Comparison of ENCODE assay signal across 22 mouse cellular contexts in the genomic region with DNA sequence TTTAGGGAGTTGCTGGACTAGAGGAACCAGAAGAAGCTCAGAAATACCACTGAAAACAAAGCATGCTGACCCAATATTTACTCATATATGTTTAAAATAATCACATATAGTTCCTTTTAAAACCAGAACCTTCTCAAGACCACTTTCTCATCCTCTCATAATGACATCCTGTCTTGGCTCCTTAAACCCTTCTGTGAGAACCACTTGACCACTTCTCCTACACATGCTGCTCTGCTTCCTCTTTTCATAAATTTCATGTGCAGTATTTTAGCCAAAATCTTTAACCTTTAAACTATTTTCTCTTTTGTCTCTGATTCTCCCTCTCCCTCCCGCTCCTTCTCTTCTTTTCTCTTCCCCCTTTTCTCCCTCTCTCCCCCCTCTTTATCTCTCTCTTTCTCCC.
DNase-seq lines count a peak whose midpoint lies in the region; ATAC-seq and TF ChIP-seq lines count a peak whose summit lies in the region.
"Had no signal": no experiment of that assay in that cellular context is flagged by ENCODE, and none has a peak within 500 bp of the region (broad histone marks: within the 10 kb centered on the region; RNA-seq: fewer than 3 reads in every experiment).

No protein-coding gene starts in this region.

- peaks cover 0 to 6% of the 10 kb centered on the region in 2 experiments; a peak in 1 of 4 replicates for H3K4me1 ChIP-seq in CH12.LX (ENCODE audit: control insufficient read depth in 1 of 2, insufficient read depth in 2 of 2)
- no peaks in the 10 kb centered on the region for H3K4me1 ChIP-seq in kidney, embryonic 14.5 days (ENCODE audit: control insufficient read depth, insufficient read depth, low read length)

- peak; percentile 8 for DNase-seq in CH12.LX (ENCODE audit: extremely low read depth)
- no peak for DNase-seq in cerebellum, adult 9-11 months
- no peak for DNase-seq in cerebellum, postnatal 14 days
- no peak for DNase-seq in cerebellum, adult 11 months
- DNase-seq: adrenal gland, adult 2 months; adrenal gland, adult 8-10 months; adrenal gland, postnatal 10 days; adrenal gland, postnatal 14 days; adrenal gland, postnatal 25 days; adrenal gland, postnatal 36 days; B cell, adult 2 months; cerebellum, adult 11-12 months; cerebellum, adult 18-20 months; cerebellum, adult 2 months had no signal

- dilution Hi-C loops in CH12.LX (cut with MboI; ENCODE audit: extremely low pct_ligation_motif_present, extremely low pct_unique_long_range_greater_than_20kb, low sequenced_read_pairs): no loop called here

- no peaks in the 10 kb centered on the region for H3K36me3 ChIP-seq in CH12.LX (replicated peaks in 1 of 2; ENCODE audit: control insufficient read depth in 1 of 2, insufficient read depth in 1 of 2, low read length in 1 of 2)
- no peaks in the 10 kb centered on the region for H3K36me3 ChIP-seq in kidney, embryonic 14.5 days (ENCODE audit: control insufficient read depth, insufficient read depth, low read length)
- H3K36me3 ChIP-seq: G1E had no signal

- no peak for TF ChIP-seq RAD21 in CH12.LX (IDR thresholded peaks at IDR 0.05; ENCODE audit: low read depth, low read length)

- ATAC-seq in common myeloid progenitor, adult 5-6 weeks (replicated peaks; ENCODE audit: low read depth, poor library complexity, severe bottlenecking): peak; percentile 89
- ATAC-seq in hematopoietic stem cell, adult 5-6 weeks (replicated peaks in 1 of 2; ENCODE audit: insufficient read depth in 1 of 2, low FRiP score in 2 of 2, low TSS enrichment in 1 of 2, low read depth in 1 of 2, poor library complexity in 2 of 2, severe bottlenecking in 2 of 2): peak; percentile 72 to 85; a peak in 3 of 4 replicates
- ATAC-seq in megakaryocyte progenitor cell, adult 5-6 weeks (replicated peaks; ENCODE audit: poor library complexity): peak; percentile 66
- ATAC-seq in kidney, embryonic 14.5 days (ENCODE audit: low FRiP score, low TSS enrichment): no peak
- ATAC-seq: activated CD4-positive, CD25-positive, alpha-beta regulatory T cell, adult 4 months; CD4-positive, CD25-positive, alpha-beta regulatory T cell, adult 4 months; Patski had no signal

- TF ChIP-seq CTCF in CH12.LX (conservative IDR thresholded peaks at IDR 0.05 in 1 of 2, IDR thresholded peaks at IDR 0.05 in 1 of 2; ENCODE audit: low read depth in 2 of 2, low read length in 2 of 2): no peak

- no peak for TF ChIP-seq EP300 in CH12.LX (IDR thresholded peaks at IDR 0.05; ENCODE audit: low read length)

- no peaks in the 10 kb centered on the region for H3K79me2 ChIP-seq in CH12.LX (replicated peaks; ENCODE audit: control insufficient read depth, extremely low read depth, insufficient read depth, poor library complexity, severe bottlenecking)

- H3K4me2 ChIP-seq in CH12.LX (ENCODE audit: insufficient read depth, low read depth, poor library complexity, severe bottlenecking): no peak overlapping the region
- H3K4me2 ChIP-seq in kidney, embryonic 14.5 days (replicated peaks; ENCODE audit: low read depth, low read length): no peak overlapping the region

- H3K27me3 ChIP-seq in CH12.LX (replicated peaks): no peaks in the 10 kb centered on the region
- H3K27me3 ChIP-seq in kidney, embryonic 14.5 days (ENCODE audit: control insufficient read depth, insufficient read depth, low read length): no peaks in the 10 kb centered on the region

- no peak overlapping the region for H3K9ac ChIP-seq in CH12.LX (ENCODE audit: insufficient read depth, low read depth)
- H3K9ac ChIP-seq in kidney, embryonic 14.5 days (ENCODE audit: low read depth, low read length): no peak overlapping the region

- H3K9me3 ChIP-seq in CH12.LX (replicated peaks; ENCODE audit: low read length): no peaks in the 10 kb centered on the region
- H3K9me3 ChIP-seq in kidney, embryonic 14.5 days (ENCODE audit: control insufficient read depth, low read length): no peaks in the 10 kb centered on the region
- H3K9me3 ChIP-seq: G1E had no signal

- 91% methylated on average over 1 of the region's 1 CpGs for WGBS in kidney, embryonic 14.5 days

- H3K27ac ChIP-seq in CH12.LX (ENCODE audit: insufficient read depth, low read depth): no peak overlapping the region
- no peak overlapping the region for H3K27ac ChIP-seq in kidney, embryonic 14.5 days (ENCODE audit: low read depth, low read length)

- H3K4me3 ChIP-seq in CH12.LX (replicated peaks in 1 of 3; ENCODE audit: low read depth in 2 of 3, low read length in 2 of 3, poor library complexity in 1 of 3): no peak overlapping the region
- H3K4me3 ChIP-seq in kidney, embryonic 14.5 days (ENCODE audit: low read length): no peak overlapping the region

- in situ Hi-C loops in CH12.LX (cut with MboI; ENCODE audit: low pct_ligation_motif_present, low pct_unique_long_range_greater_than_20kb, low sequenced_read_pairs): no loop called here

- no peak for TF ChIP-seq POLR2A in CH12.LX (IDR thresholded peaks at IDR 0.05; ENCODE audit: low read depth, low read length)

TF ChIP-seq in CH12.LX, 34 proteins besides CTCF, POLR2A, EP300 and RAD21:
- TF ChIP-seq TBP (conservative IDR thresholded peaks at IDR 0.05; ENCODE audit: low read depth, low read length): no peak
- TF ChIP-seq GABPA (IDR thresholded peaks at IDR 0.05; ENCODE audit: insufficient replicate concordance, low read depth, low read length): no peak
- TF ChIP-seq ZNF384 (IDR thresholded peaks at IDR 0.05; ENCODE audit: low read depth, low read length): no peak
- no peak for TF ChIP-seq PAX5 (IDR thresholded peaks at IDR 0.05; ENCODE audit: low read length)
- no peak for TF ChIP-seq ZKSCAN1 (IDR thresholded peaks at IDR 0.05; ENCODE audit: borderline replicate concordance, low read depth, low read length)
- no peak for TF ChIP-seq CHD2 (IDR thresholded peaks at IDR 0.05; ENCODE audit: low read length)
